In the genomic region with DNA sequence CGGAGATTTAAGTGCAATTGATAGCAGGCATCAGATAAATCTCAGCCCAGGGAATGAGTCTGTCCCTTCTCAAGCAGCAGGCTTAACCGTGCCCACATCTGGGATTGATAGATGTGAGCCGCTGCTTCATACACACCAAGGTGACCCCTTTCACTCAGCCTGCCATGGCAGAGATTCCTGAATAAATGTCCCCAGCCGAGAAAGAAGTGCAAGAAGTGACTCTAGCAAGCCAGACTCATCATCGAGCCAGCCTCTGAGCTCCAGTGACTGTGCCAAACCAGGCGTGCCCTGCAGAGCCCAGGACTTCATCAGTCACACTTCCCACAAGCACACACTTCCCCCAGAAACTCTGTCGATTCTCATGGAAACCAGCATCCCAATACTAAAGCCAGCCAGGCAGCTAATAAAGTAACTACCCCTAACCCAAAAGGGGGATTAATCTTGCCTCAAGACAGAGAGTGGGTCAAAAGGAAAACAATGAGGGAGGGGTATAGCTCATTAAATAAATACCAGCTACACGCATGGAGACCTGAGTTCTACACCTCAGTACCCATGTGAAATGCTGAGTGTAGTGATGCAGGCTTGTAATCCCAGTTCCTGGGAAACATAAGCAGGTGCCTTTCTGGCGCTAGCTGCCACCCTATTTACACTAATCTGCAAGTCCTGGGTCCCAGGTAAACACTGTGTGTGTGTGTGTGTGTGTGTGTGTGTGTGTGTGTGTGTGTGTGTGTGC, we compare ENCODE assay signal across 15 mouse cellular contexts.
DNase-seq lines count a peak whose midpoint lies in the region; ATAC-seq lines count a peak whose summit lies in the region.
"Had no signal": no experiment of that assay in that cellular context is flagged by ENCODE, and none has a peak within 500 bp of the region (broad histone marks: within the 10 kb centered on the region; RNA-seq: fewer than 3 reads in every experiment).

No protein-coding gene starts in this region.

- no peak for DNase-seq in heart, embryonic 10.5 days (ENCODE audit: low spot score)
- no peak for DNase-seq in heart, adult 11 months
- peak; percentile 19 for DNase-seq in retina, postnatal 1 day
- no peak for DNase-seq in retina, embryonic 14.5 days (ENCODE audit: low spot score)
- DNase-seq in kidney, postnatal 4 days = peak; percentile 39 to 60
- no peak for DNase-seq in layer of hippocampus, adult 9-10 months (ENCODE audit: low spot score)
- no peak for DNase-seq in natural killer cell, adult 2 months (ENCODE audit: low spot score in 2 of 2)
- DNase-seq: adrenal gland, postnatal 36 days; cerebellum, adult 8-10 months; layer of hippocampus, postnatal 36 days; liver, embryonic 13.5 days; lung, postnatal 4 days; thymus, postnatal 14 days had no signal

- H3K9me3 ChIP-seq in heart, embryonic 10.5 days = no peaks in the 10 kb centered on the region
- no peaks in the 10 kb centered on the region for H3K9me3 ChIP-seq in neural tube, embryonic 15.5 days (replicated peaks)
- H3K9me3 ChIP-seq: liver, embryonic 13.5 days had no signal

- WGBS in heart, embryonic 10.5 days = 42% methylated on average over 9 of the region's 9 CpGs
- WGBS in neural tube, embryonic 15.5 days = 38% methylated on average over 9 of the region's 9 CpGs

- peaks cover 18% of the 10 kb centered on the region for H3K4me1 ChIP-seq in heart, embryonic 10.5 days
- H3K4me1 ChIP-seq in neural tube, embryonic 15.5 days = peaks cover 7% of the 10 kb centered on the region
- H3K4me1 ChIP-seq: liver, embryonic 13.5 days had no signal

- H3K27ac ChIP-seq in heart, embryonic 10.5 days = peak overlapping the region; percentile 62
- 0 out of 2 replicates have a peak overlapping the region, but pooled peaks have one; percentile 24 for H3K27ac ChIP-seq in neural tube, embryonic 15.5 days (replicated peaks)
- H3K27ac ChIP-seq: liver, embryonic 13.5 days had no signal

- H3K27me3 ChIP-seq in heart, embryonic 10.5 days (ENCODE audit: insufficient read depth, poor library complexity, severe bottlenecking) = no peaks in the 10 kb centered on the region
- no peaks in the 10 kb centered on the region for H3K27me3 ChIP-seq in neural tube, embryonic 15.5 days (replicated peaks)
- H3K27me3 ChIP-seq: liver, embryonic 13.5 days had no signal

- peak; percentile 45; the same call in 1 of the 2 replicates for ATAC-seq in neural tube, embryonic 15.5 days (ENCODE audit: low FRiP score)

- H3K9ac ChIP-seq in neural tube, embryonic 15.5 days (replicated peaks) = no peak overlapping the region
- H3K9ac ChIP-seq: liver, embryonic 13.5 days had no signal

- H3K4me2 ChIP-seq in neural tube, embryonic 15.5 days = no peak overlapping the region
- H3K4me2 ChIP-seq: liver, embryonic 13.5 days had no signal

- H3K36me3 ChIP-seq in heart, embryonic 10.5 days = no peaks in the 10 kb centered on the region
- no peaks in the 10 kb centered on the region for H3K36me3 ChIP-seq in neural tube, embryonic 15.5 days
- H3K36me3 ChIP-seq: liver, embryonic 13.5 days had no signal

- H3K4me3 ChIP-seq in heart, embryonic 10.5 days = no peak overlapping the region
- no peak overlapping the region for H3K4me3 ChIP-seq in neural tube, embryonic 15.5 days (replicated peaks)
- H3K4me3 ChIP-seq: liver, embryonic 13.5 days; myocyte had no signal

Comparison
In these comparisons a context has a peak if more than half of its experiments do, and no peak if none do; other contexts are left out.
1. DNase-seq: peak in retina, postnatal 1 day (single experiment) and kidney, postnatal 4 days (2 of 2); none in heart, embryonic 10.5 days (single experiment), heart, adult 11 months (single experiment), retina, embryonic 14.5 days (single experiment), layer of hippocampus, adult 9-10 months (single experiment) and natural killer cell, adult 2 months (0 of 2).